In the genomic region with DNA sequence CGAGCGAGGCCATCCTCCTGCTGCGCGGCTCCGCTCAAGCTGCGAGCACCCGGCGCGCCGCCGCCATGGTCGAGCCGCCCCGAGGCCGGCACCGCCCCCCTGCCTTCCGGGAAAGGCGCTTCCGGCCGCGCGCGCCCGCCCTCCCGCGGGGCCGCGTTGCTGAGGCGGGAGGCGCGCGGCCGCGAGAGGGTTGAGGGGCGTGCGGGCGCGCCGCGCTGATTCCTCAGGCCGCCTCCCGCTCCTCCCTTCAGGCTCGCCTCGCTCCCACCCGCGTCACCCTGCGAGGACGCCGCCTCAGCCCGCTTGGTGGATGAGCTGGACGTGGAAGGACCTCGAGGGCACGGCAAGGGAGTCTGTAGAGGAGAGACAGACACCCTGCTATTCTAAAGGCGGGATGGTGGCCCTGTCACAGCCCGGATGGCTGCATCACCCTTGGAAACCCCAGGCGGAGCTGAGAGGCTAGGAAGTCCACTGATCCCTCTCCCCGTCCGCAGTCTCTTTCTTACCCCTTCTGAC, we compare ENCODE assay signal across 8 mouse cellular contexts. TPM values are rescaled to one million over a fixed set of nuclear protein-coding genes. Genes with fewer than 3 reads are reported as not detected.
DNase-seq lines count a peak whose midpoint lies in the region; ATAC-seq and TF ChIP-seq lines count a peak whose summit lies in the region.

Gene Btbd1 (minus strand): TSS at position 53 of the 516 bp plus-strand sequence.

- intact Hi-C loops in gastrocnemius, adult 2 months (cut with DNase I) = no loop called here

- H3K4me3 ChIP-seq in gastrocnemius, adult 2 months = peak within 1 kb of the TSS; percentile 94
- peak within 1 kb of the TSS; percentile 86 for H3K4me3 ChIP-seq in hindbrain, embryonic 16.5 days (ENCODE audit: low read length)

- peak; percentile 92 for ATAC-seq in hindbrain, embryonic 16.5 days
- peak; percentile 78 for ATAC-seq in megakaryocyte, adult 5-6 weeks (ENCODE audit: poor library complexity, severe bottlenecking)

- peak; percentile 78 for DNase-seq in R1 (ENCODE audit: low read depth, low spot score)
- DNase-seq in cerebellum, postnatal 4 days (ENCODE audit: low spot score in 2 of 2) = peak; percentile 61 to 82
- DNase-seq in gastrocnemius, adult 2 months = peak; percentile 94
- DNase-seq in left cerebral cortex, adult 8-10 months (ENCODE audit: low spot score in 2 of 2) = peak; percentile 50 to 80
- DNase-seq in right cerebral cortex, adult 18-20 months = peak; percentile 89
- peak; percentile 83 for DNase-seq in urinary bladder, postnatal 14 days (ENCODE audit: low spot score)

- peak within 1 kb of the TSS; percentile 95 for H3K27ac ChIP-seq in gastrocnemius, adult 2 months
- H3K27ac ChIP-seq in hindbrain, embryonic 16.5 days (ENCODE audit: low read depth, low read length) = peak within 1 kb of the TSS; percentile 98

- WGBS in hindbrain, embryonic 16.5 days = under 1% methylated on average over 36 of the region's 58 CpGs

- peak within 1 kb of the TSS; percentile 93 for H3K9ac ChIP-seq in hindbrain, embryonic 16.5 days (ENCODE audit: low read depth, low read length)

- no peaks in the 10 kb centered on the region for H3K27me3 ChIP-seq in hindbrain, embryonic 16.5 days (replicated peaks; ENCODE audit: control insufficient read depth, insufficient read depth, low read length)

- TF ChIP-seq CTCF in gastrocnemius, adult 2 months (IDR thresholded peaks at IDR 0.05) = no peak

- H3K36me3 ChIP-seq in hindbrain, embryonic 16.5 days (ENCODE audit: control insufficient read depth, insufficient read depth, low read length) = no peaks in the 10 kb centered on the region

- peak within 1 kb of the TSS; percentile 86 for H3K4me2 ChIP-seq in hindbrain, embryonic 16.5 days (ENCODE audit: low read length)

- no peaks in the 10 kb centered on the region for H3K9me3 ChIP-seq in hindbrain, embryonic 16.5 days (ENCODE audit: control insufficient read depth, low read length)

- peaks cover 30% of the 10 kb centered on the region for H3K4me1 ChIP-seq in hindbrain, embryonic 16.5 days (ENCODE audit: control insufficient read depth, insufficient read depth, low read depth, low read length)

RNA-seq across cellular contexts. Expression of gene Btbd1, which starts in this region (rescaled TPM):
- total RNA-seq in gastrocnemius, adult 2 months (2021) = 100 to 1,000 TPM; 145 to 194 TPM
- 80.6 and 91.0 TPM in 2 replicates for polyA plus RNA-seq in hindbrain, embryonic 16.5 days (2015; fragmentation: Nextera tagmentation; extraction: Ambion mirVana)
- total RNA-seq in left cerebral cortex, adult 8-10 months (2022) = 100 to 1,000 TPM; 102 to 123 (median 113) TPM
- 49.7 and 59.4 TPM in 2 replicates for total RNA-seq in megakaryocyte, adult 5-6 weeks (2015)
- 110 and 111 TPM in 2 replicates for total RNA-seq in megakaryocyte, adult 5-6 weeks (2017)

Comparison
In these comparisons a context has a peak if more than half of its experiments do, and no peak if none do; other contexts are left out.
1. Peak in every context shown above with its lines: DNase-seq, ATAC-seq, H3K4me3 ChIP-seq and H3K27ac ChIP-seq.